Mouse (Mus musculus) liver, embryonic 11.5 days (tissue): ENCODE measurements around the gene Mapk1. TPM values are rescaled to one million over a fixed set of nuclear protein-coding genes. Genes with fewer than 3 reads are reported as not detected.
"Not testable (repeated sequence)": the region's sequence is repeated elsewhere in the genome, so short reads cannot be mapped to it uniquely, and the experiment has no call there.

Experiments used
- ATAC-seq: fragments of 200-750 bp; cut with Nextera tagmentation; replicated peaks from 2 replicates; pipeline ENCODE4 v1.8.0; 2017; ENCODE audit warnings: moderate number of reproducible peaks, mild to moderate bottlenecking, moderate TSS enrichment, moderate library complexity; ENCODE audit not compliant: low FRiP score
- DNase-seq: peaks from one replicate; pipeline ENCODE4 v3.0.0-alpha.2; 2017; ENCODE audit warnings: low spot score
- H3K27ac ChIP-seq: fragments of 300-500 bp; sonication (generic); 2 replicates; pipeline ENCODE4 v1.5.1; 2014; ENCODE audit warnings: mild to moderate bottlenecking, low read depth, low read length, control low read depth
- H3K27me3 ChIP-seq: fragments of 300-500 bp; sonication (generic); replicated peaks from 2 replicates; pipeline ENCODE4 v1.6.1; 2014; ENCODE audit warnings: low read length, mixed read lengths; ENCODE audit not compliant: control insufficient read depth, insufficient read depth
- H3K36me3 ChIP-seq: fragments of 300-500 bp; sonication (generic); 2 replicates; pipeline ENCODE4 v1.6.1; 2014; ENCODE audit warnings: mild to moderate bottlenecking, low read length, moderate library complexity, mixed read lengths; ENCODE audit not compliant: control insufficient read depth, insufficient read depth
- H3K4me1 ChIP-seq: fragments of 300-500 bp; sonication (generic); replicated peaks from 2 replicates; pipeline ENCODE4 v1.6.1; 2014; ENCODE audit warnings: low read length, mixed read lengths; ENCODE audit not compliant: control insufficient read depth, insufficient read depth
- H3K4me2 ChIP-seq: fragments of 300-500 bp; sonication (generic); 2 replicates; pipeline ENCODE4 v1.6.1; 2014; ENCODE audit warnings: mild to moderate bottlenecking, control low read depth, moderate library complexity
- H3K4me3 ChIP-seq: fragments of 300-500 bp; sonication (generic); 2 replicates; pipeline ENCODE4 v1.5.1; 2014; ENCODE audit warnings: low read depth, low read length, control low read depth
- H3K9ac ChIP-seq: fragments of 300-500 bp; sonication (generic); 2 replicates; pipeline ENCODE4 v1.6.1; 2014; ENCODE audit warnings: low read depth, low read length, control low read depth
- H3K9me3 ChIP-seq: fragments of 300-500 bp; sonication (generic); 2 replicates; pipeline ENCODE4 v1.6.1; 2016; ENCODE audit warnings: low read length, inconsistent platforms, mixed read lengths; ENCODE audit not compliant: control insufficient read depth
- WGBS: fragments of 180-500 bp; shearing (Covaris S2); extraction: QIAGEN DNeasy Blood & Tissue Kit; methylation state at CpG from one replicate; pipeline ENCODE4 v1.1.7; 2014; 5-methylcytosine and 5-hydroxymethylcytosine counted together
- polyA plus RNA-seq: library from polyadenylated mRNA; unstranded; fragments of >200 nt; fragmentation: Nextera tagmentation; extraction: Ambion mirVana; gene quantifications from 2 replicates; pipeline ENCODE4 v1.2.1, GENCODE M21; 2014

Mapk1 gene
- polyA plus RNA-seq, 1 experiment from 2014 or later, result 177 TPM

GRCm38 (mm10) chr16:16982636-16983035 is 546 bp upstream of the Mapk1 start:
- Histone ChIP-seq H3K27ac (0 out of 2 replicates have a peak overlapping the region, but pooled peaks have one; percentile 85), H3K36me3 (0 out of 2 replicates have a peak, but pooled peaks cover 6% of the 10 kb centered on the region), H3K9me3 (no peaks in the 10 kb centered on the region), H3K4me3 (peak overlapping the region; percentile 97), H3K27me3 (no peaks in the 10 kb centered on the region), H3K4me1 (peaks cover 16% of the 10 kb centered on the region), H3K4me2 (peak overlapping the region; percentile 91), H3K9ac (peak overlapping the region; percentile 95)
- ATAC-seq (peak; percentile 8; the same call in 1 of the 2 replicates), DNase-seq (no peak)
- WGBS, result 39% methylated on average over 2 of the region's 2 CpGs

- H3K9ac ChIP-seq, result peak overlapping the region; percentile 95
- H3K4me1 ChIP-seq, result peaks cover 19% of the 10 kb centered on the region
- H3K9me3 ChIP-seq, result no peaks in the 10 kb centered on the region
- H3K4me2 ChIP-seq, result peak overlapping the region; percentile 81
- H3K4me3 ChIP-seq, result peak overlapping the region; percentile 97
- H3K36me3 ChIP-seq, result peaks cover 6% of the 10 kb centered on the region; the same call in 1 of the 2 replicates
- no peaks in the 10 kb centered on the region for H3K27me3 ChIP-seq
- peak; percentile 60 for ATAC-seq
- H3K27ac ChIP-seq, result peak overlapping the region; percentile 85
- under 1% methylated on average over 75 of the region's 75 CpGs for WGBS
- peak; percentile 78 for DNase-seq
Measured at GRCm38 (mm10) chr16:16983534-16984422, 596 bp downstream of the Mapk1 start.

GRCm38 (mm10) chr16:16984423-16984941 is 1.3 kb downstream of the Mapk1 start:
- 12% methylated on average over 9 of the region's 9 CpGs for WGBS
- no peaks in the 10 kb centered on the region for H3K27me3 ChIP-seq
- peaks cover 9% of the 10 kb centered on the region; the same call in 1 of the 2 replicates for H3K36me3 ChIP-seq
- peak overlapping the region; percentile 97 for H3K4me3 ChIP-seq
- H3K27ac ChIP-seq, result peak overlapping the region; percentile 85; the same call in 1 of the 2 replicates
- peak overlapping the region; percentile 95 for H3K9ac ChIP-seq
- H3K9me3 ChIP-seq, result no peaks in the 10 kb centered on the region
- H3K4me1 ChIP-seq, result peaks cover 19% of the 10 kb centered on the region
- DNase-seq, result no peak
- peak overlapping the region; percentile 81 for H3K4me2 ChIP-seq
- ATAC-seq, result no peak

- DNase-seq, result no peak
- no peaks in the 10 kb centered on the region for H3K27me3 ChIP-seq
- peaks cover 10% of the 10 kb centered on the region; the same call in 1 of the 2 replicates for H3K36me3 ChIP-seq
- no peak overlapping the region for H3K27ac ChIP-seq
- H3K4me2 ChIP-seq, result no peak overlapping the region
- no peak overlapping the region for H3K4me3 ChIP-seq
- peaks cover 26% of the 10 kb centered on the region for H3K4me1 ChIP-seq
- whole genome bisulfite sequencing, result 78% methylated on average over 2 of the region's 2 CpGs
- H3K9me3 ChIP-seq, result no peaks in the 10 kb centered on the region
- ATAC-seq, result no peak
- no peak overlapping the region for H3K9ac ChIP-seq
Measured at GRCm38 (mm10) chr16:16987248-16987647, 4.1 kb downstream of the Mapk1 start.

- H3K9me3 ChIP-seq, result no peaks in the 10 kb centered on the region
- DNase-seq, result no peak
- no peak for ATAC-seq
- peaks cover 26% of the 10 kb centered on the region for H3K4me1 ChIP-seq
- H3K27ac ChIP-seq, result no peak overlapping the region
- no peaks in the 10 kb centered on the region for H3K27me3 ChIP-seq
- no peak overlapping the region for H3K4me3 ChIP-seq
- no peak overlapping the region for H3K9ac ChIP-seq
- 45% methylated on average over 5 of the region's 5 CpGs for WGBS
- peaks cover 10% of the 10 kb centered on the region; the same call in 1 of the 2 replicates for H3K36me3 ChIP-seq
- H3K4me2 ChIP-seq, result no peak overlapping the region
Measured at GRCm38 (mm10) chr16:16988842-16989241, 5.7 kb downstream of the Mapk1 start.

GRCm38 (mm10) chr16:16990021-16990420 is 6.8 kb downstream of the Mapk1 start:
- Histone ChIP-seq H3K4me2 (no peak overlapping the region), H3K27me3 (no peaks in the 10 kb centered on the region), H3K27ac (no peak overlapping the region), H3K4me3 (no peak overlapping the region), H3K9me3 (no peaks in the 10 kb centered on the region), H3K36me3 (peaks cover 10% of the 10 kb centered on the region; the same call in 1 of the 2 replicates), H3K9ac (no peak overlapping the region), H3K4me1 (peaks cover 24% of the 10 kb centered on the region)
- DNase-seq, result no peak
- ATAC-seq, result no peak
- WGBS, result 86% methylated on average over 4 of the region's 4 CpGs

GRCm38 (mm10) chr16:16994426-16995052 is 11.4 kb downstream of the Mapk1 start:
- no peak overlapping the region for H3K27ac ChIP-seq
- H3K4me3 ChIP-seq, result no peak overlapping the region
- peaks cover 10% of the 10 kb centered on the region; the same call in 1 of the 2 replicates for H3K4me1 ChIP-seq
- no peaks in the 10 kb centered on the region for H3K27me3 ChIP-seq
- no peak overlapping the region for H3K4me2 ChIP-seq
- DNase-seq (no peak), ATAC-seq (no peak; the same call in 1 of the 2 replicates)
- H3K9ac ChIP-seq, result no peak overlapping the region
- 57% methylated on average over 4 of the region's 4 CpGs for WGBS
- H3K9me3 ChIP-seq, result no peaks in the 10 kb centered on the region
- peaks cover under 1% of the 10 kb centered on the region; the same call in 1 of the 2 replicates for H3K36me3 ChIP-seq

- H3K36me3 ChIP-seq, H3K9ac ChIP-seq, H3K4me1 ChIP-seq, ATAC-seq, DNase-seq, H3K9me3 ChIP-seq, H3K27ac ChIP-seq, H3K4me2 ChIP-seq, H3K4me3 ChIP-seq, H3K27me3 ChIP-seq: not testable (repeated sequence)
- WGBS, result 87% methylated on average over 10 of the region's 10 CpGs
Measured at GRCm38 (mm10) chr16:16996121-16996729, 13.0 kb downstream of the Mapk1 start.
